16 mouse cellular contexts compared by ENCODE assay signal in the genomic region with DNA sequence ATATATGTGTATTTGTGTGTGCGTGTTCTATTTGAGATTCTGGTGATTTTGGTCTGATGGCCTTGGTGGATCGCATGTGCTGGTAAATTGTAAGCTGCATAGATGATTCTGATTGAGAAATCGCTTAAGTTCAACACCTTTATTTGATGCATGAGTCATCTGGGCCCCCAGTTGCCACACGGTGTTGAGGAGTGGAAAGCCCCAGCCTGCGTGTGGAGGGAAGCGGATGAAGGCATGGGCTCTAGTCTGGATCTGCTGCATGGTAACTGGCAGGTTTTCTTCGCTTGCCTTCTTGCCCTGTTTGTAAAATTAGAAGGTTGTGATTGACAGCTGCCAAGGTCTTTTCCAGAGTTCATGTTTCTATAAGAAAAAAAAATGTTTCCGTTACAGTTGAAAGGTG.
"Had no signal": no experiment of that assay in that cellular context is flagged by ENCODE, and none has a peak within 500 bp of the region (broad histone marks: within the 10 kb centered on the region; RNA-seq: fewer than 3 reads in every experiment).

No protein-coding gene starts in this region.

- H3K4me1 ChIP-seq: megakaryocyte, embryonic 14.5 days had no signal

- H3K9ac ChIP-seq: limb, embryonic 12.5 days; liver, embryonic 14.5 days; midbrain, embryonic 15.5 days; neural tube, embryonic 12.5 days had no signal

- H3K4me2 ChIP-seq: midbrain, embryonic 11.5 days; midbrain, embryonic 15.5 days; neural tube, embryonic 12.5 days had no signal

- H3K27ac ChIP-seq: liver, embryonic 14.5 days; midbrain, embryonic 15.5 days; neural tube, embryonic 12.5 days had no signal

- H3K4me3 ChIP-seq: limb, embryonic 12.5 days; megakaryocyte, embryonic 14.5 days; midbrain, embryonic 15.5 days; neural tube, embryonic 12.5 days had no signal

- H3K27me3 ChIP-seq: midbrain, embryonic 15.5 days had no signal

- ATAC-seq: lung, postnatal 0 days; midbrain, embryonic 15.5 days had no signal

- H3K36me3 ChIP-seq: limb, embryonic 12.5 days; midbrain, embryonic 15.5 days; neural tube, embryonic 12.5 days had no signal

- DNase-seq: kidney, postnatal 14 days; layer of hippocampus, adult 9-11 months; liver; lung, adult 2 months; lung, postnatal 4 days; right cerebral cortex, postnatal 4 days; spleen, adult 18-20 months; thymus, adult 2 months; thymus, postnatal 25 days had no signal

- H3K9me3 ChIP-seq: limb, embryonic 12.5 days; megakaryocyte, embryonic 14.5 days; midbrain, embryonic 15.5 days; neural tube, embryonic 12.5 days had no signal
